Mouse (Mus musculus): ENCODE measurements around the gene Cnn1.

DNA sequence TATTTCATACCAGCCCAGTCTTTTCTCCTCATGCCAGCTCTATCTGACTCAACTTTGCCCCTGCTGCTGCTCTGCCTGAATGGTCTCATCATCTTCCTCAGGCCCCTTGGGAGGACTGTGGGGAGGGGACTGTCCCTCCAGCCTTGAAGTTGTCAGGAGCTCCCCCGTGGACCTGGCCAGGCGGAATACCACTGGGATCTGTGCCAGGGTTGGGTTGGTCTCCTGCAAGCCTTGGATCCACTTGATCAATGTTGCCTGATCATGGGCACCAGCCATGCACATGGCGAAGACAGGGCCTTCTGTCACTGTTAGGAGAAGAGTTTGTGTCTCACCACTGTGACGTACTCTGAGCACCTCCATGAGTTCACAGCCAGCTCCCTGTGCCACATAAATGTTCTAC lies 26.7 kb upstream of the Cnn1 start:
- TF ChIP-seq CHD2 (IDR thresholded peaks at IDR 0.05; ENCODE audit: low read length), result no peak
- TF ChIP-seq POLR2A (IDR thresholded peaks at IDR 0.05; ENCODE audit: low read depth, low read length), result no peak
- TF ChIP-seq SIN3A (IDR thresholded peaks at IDR 0.05; ENCODE audit: low read length), result no peak
- TF ChIP-seq RCOR1 (conservative IDR thresholded peaks at IDR 0.05; ENCODE audit: low read depth, low read length), result no peak
- TF ChIP-seq ZNF384 (IDR thresholded peaks at IDR 0.05; ENCODE audit: low read depth, low read length), result no peak
- TF ChIP-seq CTCF (conservative IDR thresholded peaks at IDR 0.05 in 1 of 2, IDR thresholded peaks at IDR 0.05 in 1 of 2; ENCODE audit: low read depth in 2 of 2, low read length in 2 of 2), result no peak
- no peak for TF ChIP-seq EP300 (IDR thresholded peaks at IDR 0.05; ENCODE audit: low read length)
- TF ChIP-seq KAT2A (IDR thresholded peaks at IDR 0.05; ENCODE audit: insufficient replicate concordance, low read length), result no peak
- TF ChIP-seq CHD1 (IDR thresholded peaks at IDR 0.05; ENCODE audit: low read depth, low read length), result no peak
- TF ChIP-seq E2F4 (IDR thresholded peaks at IDR 0.05; ENCODE audit: insufficient replicate concordance, low read depth, low read length), result no peak
- no peak for TF ChIP-seq TBP (conservative IDR thresholded peaks at IDR 0.05; ENCODE audit: low read depth, low read length)
- TF ChIP-seq JUND (conservative IDR thresholded peaks at IDR 0.05; ENCODE audit: low read depth, low read length), result no peak

All from CH12.LX (cell line).